Mouse (Mus musculus) CD4-positive, CD25-positive, alpha-beta regulatory T cell, adult 2 months (primary cell): Measurements from ENCODE around the gene Ccz1.
A peak's percentile ranks its signal among the peaks of the same experiment; 100 is the strongest.

Experiments
- DNase-seq: peaks from one replicate; pipeline ENCODE4 v3.0.0-alpha.2; 2012; ENCODE audit warnings: low read depth, low spot score

Ccz1 gene

DNA sequence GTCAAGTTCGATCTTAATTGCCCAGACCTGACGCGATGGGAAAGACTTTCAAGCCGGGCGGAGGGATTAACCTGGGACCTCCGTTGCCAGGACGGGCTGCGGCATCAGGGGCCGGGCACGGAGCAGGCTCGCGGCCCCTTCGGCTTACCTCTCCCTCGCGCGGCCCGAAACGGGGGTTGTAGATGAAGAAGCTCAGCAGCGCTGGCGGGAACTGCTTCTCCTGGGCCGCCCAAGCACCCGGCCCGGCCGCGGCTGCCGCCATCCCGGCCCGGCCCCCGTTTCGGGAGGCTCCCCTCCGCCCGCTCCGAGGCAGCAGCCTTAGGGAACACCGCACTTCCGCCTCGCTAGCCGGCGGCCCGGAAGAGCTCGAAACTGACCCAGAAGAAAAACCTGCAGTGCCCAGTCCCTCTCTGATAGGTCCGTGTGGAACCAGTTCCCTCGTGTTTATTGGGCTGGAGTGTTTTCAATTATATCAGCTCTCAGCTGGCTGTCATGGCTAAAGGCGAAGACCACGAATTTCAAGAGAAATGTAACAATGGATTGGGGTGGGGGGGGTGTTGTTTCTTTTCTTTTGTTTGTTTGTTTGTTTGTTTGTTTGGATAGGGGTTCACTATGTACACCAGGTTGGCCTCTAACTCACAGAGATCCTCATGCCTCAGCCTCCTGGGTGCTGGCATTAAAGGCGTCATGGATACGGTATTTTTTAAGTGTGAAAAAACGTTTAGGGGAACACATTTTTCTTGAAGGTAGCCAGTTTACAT is at the start of gene Ccz1:
Ccz1 (minus strand) TSS at position 327 of the 761 bp plus-strand sequence.
- peak; percentile 86 for DNase-seq

DNA sequence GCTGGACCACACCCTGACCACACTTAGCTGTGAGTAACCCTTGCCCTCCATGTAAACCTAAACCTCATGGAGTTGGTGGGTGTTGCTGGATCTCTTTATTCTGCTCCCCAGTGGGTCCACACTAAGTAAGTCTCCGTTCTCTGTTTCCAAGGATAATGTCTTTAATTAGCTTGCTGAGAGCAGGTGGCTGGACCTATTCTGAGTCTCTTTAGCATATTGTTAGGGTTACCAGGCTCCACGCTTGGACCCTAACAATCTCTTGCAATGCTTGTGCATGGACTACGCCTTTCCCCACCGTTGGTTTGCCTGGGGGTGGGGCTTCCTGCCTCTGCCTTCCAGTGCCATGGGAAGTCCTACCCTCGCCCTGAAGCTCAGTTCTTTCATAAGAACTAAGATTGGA is 49.4 kb upstream of the Ccz1 start:
- no peak for DNase-seq

DNA sequence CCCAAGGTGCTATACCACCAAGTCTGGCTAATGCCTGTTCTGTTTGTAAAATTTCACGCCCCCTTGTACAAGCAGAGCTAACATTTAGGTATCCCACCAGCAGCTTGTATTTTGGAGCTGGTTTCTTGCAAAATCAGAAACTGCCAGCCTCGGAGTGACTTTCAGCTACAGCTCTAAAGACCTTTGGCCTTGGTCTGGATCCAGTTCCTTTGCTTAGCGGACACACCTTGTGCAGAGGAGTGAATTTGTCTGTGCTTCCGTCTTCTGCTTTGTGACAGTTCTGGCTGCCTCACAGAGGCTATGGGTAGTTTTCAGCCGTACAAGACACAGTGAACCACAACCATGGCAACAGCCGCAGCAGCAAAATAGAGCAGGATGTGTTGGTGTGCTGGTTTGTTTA is 39.7 kb upstream of the Ccz1 start:
- no peak for DNase-seq

DNA sequence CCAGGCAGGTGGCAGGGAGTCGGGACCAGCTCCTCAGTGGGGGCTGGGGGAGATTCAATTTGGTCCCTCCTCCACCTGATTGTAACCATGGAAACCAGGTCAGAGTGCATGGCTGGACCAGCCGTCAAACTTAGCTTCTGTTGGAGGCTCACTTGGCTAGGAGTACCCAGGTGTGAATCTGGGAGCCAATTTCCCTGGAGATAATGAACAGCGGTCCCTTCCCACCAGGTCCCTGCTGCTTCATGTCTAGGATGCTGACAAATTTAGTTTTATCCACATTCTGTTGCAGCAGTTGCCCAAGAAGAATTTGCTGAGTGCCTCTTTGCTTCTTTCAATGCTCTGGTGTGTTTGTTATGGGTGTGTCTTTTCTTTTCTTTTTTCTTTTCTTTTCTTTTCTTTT is 38.8 kb upstream of the Ccz1 start:
- no peak for DNase-seq

DNA sequence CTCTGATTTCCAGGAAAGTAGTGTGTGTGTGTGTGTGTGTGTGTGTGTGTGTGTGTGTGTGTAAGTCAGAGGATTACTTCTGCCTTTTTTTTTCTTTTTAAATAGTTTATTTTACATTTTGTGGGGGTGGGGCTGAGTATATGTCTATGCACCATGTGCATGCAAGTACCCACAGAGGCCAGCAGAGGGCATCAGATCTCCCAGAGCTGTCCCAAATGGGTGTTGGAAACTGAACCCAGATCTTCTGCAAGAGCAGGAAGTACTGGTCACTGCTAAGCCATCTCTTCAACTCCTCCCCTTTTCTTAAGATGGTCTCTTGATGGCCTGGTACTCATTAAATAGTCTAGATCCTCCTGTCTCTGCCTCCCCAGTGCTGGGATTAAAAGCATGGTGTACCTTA is 36.6 kb upstream of the Ccz1 start:
- peak; percentile 29 for DNase-seq

DNA sequence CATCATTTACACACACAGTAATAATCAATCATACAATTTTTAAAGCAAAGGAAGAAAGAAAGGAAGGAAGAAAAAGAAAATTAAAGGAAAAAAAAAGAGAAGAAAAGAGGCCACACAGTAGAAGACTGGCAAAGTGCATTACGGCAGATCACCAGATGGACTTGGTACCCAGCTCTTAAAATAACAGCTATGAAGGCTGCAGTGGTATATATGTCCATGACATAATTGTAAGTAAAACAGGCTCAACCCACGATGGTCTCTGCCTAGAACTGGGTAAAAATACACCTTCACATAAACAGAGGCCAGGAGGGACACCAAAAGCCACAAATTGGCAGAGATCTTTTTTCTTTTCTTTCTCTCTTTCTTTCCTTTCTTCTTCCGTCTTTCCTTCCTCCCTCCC is 35.2 kb upstream of the Ccz1 start:
- DNase-seq = no peak

DNA sequence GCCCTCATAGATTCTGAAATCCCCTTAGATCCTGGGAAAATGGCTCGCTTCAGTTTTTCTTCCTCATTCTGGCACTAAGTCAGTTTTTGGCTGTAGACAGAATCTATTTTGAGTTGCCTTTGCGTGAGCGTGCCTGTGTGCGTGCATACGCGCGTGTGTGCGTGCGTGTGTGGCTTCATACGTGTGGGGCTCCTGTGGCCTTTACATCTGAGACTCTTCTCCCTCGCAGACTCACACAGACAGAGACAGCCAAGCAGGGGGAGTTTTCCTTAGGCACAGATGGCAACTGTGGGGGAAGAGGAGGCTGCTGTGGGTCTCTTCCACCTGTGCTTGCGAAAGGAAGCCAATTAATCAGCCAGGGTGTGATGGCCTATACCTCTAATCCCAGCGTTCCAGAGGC is 32.6 kb upstream of the Ccz1 start:
- DNase-seq = no peak

DNA sequence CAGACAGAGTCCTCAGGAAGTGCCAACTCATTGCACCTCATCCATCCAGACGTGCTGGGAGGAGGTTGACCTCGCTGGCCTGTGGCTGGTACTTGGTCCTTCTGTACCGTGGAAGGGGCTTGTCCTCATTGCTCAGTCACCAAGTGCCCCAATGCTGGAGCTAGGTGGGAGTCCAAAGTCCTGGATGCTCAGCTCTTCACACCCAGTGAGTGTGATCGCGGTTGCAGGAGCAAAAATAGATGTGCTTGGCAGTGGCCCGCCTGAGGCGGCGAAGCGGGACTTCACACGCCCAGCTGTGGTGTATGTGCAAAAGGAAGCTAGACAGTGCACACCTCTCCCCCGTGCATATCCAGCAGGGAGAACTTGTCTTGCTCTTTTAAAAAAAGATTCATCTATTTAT is 28.5 kb upstream of the Ccz1 start:
- no peak for DNase-seq

DNA sequence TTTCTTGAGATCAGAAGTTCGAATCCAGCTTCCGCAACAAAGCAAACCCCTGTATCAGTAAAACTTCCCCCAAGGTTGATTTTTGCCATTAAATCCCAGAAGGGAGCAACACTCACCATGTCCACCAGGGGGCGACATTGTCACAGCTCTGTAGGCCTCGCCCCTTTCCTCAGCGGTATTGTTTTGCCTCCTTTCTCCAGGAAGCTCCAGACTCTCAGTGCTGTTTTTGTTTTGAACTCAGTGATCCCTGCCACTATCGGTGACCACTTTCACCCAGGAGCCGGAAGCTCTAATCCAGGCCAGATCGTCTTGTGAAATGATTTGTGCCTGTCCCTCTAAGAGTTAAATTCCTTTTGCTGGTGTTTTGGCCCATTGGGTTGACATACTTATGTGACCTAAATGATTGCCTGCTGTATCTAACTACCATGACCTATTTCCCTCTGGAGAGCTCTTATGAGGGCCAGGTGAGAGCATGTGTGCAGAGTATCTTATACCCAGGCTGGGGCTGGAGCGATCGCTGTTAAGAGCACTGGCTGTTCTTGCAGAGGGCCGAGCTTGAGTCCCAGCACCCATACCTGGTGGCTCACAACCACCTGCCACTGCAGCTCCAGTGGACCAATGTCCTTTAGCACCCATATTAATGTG is 26.2 kb upstream of the Ccz1 start:
- DNase-seq = peak; percentile 84

DNA sequence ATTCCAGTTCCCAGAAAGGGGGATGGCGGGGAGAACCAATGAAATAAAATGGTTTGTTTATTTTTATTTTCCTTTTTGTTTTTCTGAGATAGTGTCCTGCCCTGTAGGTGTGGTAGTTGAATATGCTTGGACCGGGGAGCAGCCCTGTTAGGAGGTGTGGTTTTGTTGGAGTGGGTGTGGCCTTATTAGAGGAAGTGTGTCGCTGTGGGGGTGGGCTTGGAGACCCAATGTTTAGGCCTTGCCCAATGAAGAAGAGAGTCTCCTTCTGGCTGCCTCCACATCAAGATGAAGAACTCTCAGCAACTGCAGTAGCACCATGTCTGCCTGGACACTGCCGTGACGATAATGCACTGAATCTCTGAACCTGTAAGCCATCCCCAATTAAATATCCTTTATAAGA is 25.2 kb upstream of the Ccz1 start:
- no peak for DNase-seq

DNA sequence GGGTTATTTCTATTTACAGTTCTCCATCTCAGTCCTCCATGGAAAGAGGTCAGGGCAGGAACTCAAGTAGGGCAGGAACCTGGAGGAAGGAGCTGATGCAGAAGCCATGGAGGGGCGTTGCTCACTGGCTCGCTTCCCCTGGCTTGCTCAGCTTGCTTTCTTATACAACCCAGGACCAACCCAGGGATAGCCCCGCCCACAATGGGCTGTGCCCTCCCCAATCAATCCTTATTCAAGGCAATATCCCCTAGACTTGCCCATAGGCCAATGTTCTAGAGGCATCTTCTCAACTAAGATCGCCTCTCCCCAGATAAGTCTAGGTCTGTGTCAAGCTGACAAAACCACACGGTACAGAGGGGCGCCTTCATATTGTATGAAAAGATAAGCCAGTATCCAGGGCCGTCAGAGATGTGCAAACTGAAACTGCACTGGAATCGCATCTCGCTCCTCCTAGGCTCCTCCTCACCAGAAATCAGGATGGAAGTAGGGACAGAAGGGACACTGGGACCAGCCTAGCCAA is 24.5 kb upstream of the Ccz1 start:
- no peak for DNase-seq

DNA sequence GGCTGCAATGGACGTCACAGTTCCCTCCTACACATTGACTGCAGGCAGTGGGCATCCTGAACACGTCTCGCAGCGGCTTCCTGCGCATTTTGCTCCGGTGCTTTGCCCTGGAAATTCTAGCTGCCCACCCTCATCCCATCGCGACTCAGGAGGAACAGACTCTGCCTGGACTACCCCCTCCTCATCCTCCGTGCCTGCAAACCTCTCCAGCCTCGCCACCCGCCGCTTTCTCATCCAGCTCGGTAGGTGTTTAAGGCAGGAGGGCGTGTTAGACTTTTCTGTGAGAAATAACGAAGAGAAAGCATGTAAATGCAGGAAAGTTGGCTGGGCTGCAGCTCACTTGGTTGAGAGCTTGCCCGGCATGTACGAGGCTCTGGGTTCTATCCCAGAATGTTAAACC is 22.3 kb upstream of the Ccz1 start:
- DNase-seq = no peak

DNA sequence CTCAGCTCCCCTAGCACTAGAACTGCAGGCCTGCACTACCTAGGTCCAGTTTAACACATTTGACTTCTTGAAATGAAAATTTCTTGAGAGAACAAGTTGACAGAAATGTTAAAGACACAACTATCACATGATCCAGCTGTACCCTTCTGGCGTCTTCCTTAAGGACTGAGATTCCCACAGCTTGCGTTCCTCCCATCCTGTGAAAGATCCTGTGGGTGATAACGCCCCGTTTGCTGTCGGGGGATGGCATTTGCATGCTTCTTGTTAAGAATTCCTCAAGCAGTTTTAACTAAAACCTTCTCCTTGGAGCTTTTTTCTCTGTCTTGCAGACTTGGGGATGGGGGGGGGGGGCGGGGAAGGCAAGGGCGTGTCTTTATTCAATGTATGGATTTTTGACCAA is 19.9 kb upstream of the Ccz1 start:
- no peak for DNase-seq

DNA sequence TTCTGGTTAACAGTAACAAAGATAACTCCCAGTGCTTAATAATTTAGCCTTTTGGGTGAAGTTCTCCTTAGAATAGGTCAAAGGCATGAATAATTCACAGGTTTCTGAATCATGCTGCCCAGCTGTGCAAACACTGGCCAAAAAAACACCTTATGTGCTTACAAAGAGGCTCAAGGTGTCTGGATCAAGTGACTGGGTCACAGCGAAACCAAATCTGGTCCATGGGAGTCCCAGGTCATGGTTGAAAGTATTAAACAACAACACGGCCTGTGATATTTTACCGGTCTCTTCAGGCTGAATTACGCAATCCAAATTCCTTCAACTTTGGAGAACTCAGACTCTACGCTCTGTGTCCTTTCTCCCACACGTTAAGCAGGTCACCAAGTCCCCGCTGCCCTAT is 17.8 kb upstream of the Ccz1 start:
- no peak for DNase-seq

DNA sequence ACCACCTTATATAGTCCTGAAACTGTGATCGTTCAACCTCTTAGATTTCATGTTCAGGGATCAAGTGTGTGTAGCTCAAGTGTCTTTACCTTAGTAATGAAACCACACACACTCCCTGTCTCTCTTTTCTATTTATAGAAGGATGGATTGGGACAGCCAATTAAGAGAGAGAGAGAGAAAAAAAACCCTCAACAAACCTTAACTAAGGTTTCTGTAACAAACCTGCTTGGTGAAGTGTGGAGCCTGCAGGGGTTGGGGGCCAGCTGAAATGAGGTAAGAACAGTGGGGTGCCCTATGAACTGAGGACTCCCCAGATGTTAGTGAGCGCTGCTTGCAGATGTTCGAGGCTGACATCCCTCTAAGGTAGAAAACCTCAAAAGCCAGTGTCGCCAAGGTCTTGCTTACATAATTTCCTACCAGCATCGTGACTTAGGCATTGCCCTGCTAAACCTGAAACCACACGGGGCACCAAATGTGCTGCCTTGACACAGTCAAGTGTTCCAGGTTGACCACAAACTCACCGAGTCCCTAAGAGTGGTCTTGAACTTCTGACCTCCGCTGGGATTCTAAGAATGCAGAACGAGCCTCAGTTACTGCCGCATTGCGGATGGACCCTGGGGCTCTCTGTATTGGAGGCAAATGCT is 12.1 kb upstream of the Ccz1 start, which contains the start of gene Ocm:
Ocm (minus strand) TSS at position 51 of the 644 bp plus-strand sequence.
- DNase-seq = no peak

DNA sequence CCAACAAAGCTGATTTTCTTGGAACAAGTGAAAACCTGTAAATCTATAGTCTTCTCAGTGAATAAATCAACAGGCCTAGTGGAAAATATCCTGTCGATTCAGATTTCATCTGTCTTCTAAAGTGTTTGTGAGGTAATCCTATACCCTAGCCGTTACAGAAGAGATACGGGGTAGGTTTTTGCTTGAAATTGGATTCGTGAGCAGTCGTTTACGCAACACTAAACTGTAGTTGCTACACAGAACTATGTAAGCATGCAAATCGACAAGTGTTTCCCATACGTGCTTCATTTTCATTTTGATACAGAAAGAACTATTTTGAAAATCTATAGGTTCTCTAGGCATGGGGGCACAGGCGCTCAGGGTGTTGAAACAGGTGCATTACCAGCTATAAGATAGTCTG is 1.2 kb upstream of the Ccz1 start:
- no peak for DNase-seq

DNA sequence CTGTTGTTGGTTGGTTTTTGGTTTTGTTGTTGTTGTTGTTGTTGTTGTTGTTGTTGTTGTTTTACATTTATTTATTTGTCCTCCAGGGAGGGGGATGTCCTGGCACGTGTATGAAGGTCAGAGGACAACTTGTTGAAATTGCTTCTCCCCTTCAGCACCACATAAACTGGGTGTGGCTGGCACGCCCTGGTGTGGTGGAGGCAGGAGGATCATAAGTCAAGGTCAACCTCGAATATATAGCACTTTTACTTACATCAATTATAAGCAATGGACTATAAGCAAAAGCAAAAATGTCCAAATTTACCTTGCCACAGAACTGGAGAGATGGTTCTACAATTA is 604 bp upstream of the Ccz1 start:
- no peak for DNase-seq

DNA sequence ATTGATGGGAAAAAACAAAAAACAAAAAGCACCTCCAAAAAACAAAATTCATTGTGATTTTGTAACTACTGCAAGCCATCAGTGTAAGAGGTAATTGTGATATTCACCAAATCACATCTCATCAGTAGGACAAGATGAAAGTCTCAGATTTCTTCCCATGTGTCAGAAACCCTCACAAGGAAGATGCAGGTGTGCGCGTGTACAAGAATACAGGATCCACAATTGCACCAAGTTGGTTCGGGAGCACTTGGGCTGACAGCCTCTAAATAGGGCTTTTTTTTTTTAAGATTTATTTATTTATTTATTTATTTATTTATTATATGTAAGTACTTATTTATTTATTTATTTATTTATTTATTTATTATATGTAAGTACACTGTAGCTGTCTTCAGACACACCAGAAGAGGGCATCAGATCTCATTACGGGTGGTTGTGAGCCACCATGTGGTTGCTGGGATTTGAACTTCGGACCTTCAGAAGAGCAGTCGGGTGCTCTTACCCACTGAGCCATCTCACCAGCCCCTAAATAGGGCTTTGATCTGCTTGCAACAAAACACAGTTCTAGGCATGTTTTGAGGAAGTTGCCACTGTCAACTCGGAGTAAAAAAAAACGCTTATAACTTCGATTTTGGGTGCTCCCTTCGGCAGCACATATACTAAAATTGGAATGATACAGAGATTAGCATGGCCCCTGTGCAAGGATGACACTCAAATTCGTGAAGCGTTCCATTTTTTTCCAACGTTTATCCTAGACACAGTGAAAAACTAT is 1.1 kb downstream of the Ccz1 start:
- DNase-seq = peak; percentile 9

DNA sequence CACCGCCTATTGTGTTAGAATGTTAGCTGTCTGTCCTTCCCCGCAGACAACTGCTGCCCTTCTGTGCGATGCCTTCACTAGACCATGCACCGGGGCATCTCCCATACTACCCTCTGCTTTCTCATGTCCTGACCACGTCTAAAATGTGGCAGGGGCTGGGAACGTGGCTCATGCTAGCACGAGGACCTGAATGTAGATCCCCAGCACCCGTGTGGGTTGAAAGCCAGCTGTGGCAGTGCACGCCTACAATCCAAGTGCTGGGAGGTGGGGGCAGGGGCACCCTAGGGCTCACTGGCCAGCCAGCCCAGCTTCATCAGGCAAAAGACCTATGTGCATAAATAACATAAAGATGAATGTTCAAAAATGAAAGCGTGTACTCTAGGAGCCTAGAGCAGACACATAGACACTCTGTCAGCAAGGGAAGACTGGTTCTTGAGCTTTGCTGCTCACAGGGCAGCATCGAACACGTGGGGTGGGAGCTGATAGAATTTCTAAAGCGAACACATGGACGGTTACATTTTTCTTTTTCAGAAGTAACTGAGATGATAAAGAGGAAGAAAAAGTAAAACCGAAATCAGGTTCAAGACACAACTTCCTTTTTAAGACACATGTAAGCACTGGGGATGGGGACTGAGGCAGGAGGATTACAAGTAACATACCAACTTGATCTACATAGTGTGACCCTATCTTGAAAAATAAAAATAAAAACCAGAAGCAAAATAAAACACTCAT is 12.1 kb downstream of the Ccz1 start:
- DNase-seq = no peak

DNA sequence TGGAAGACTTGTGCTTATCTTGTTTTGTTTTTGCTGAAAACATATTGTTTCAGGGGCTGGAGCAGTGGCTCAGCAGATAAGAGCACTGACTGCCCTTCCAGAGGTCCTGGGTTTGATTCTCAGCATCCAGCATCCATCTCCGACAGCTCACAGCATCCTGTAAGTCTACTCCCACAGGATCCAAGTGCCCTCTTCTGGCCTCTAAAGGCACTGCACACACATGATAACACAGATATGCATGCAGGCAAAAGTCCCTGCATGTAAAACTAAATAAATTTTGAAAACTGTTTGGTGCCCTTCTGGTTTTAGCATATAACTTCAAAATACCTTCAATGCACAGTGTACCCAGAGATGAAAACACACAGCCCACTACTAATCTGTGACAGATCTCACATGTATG is 15.3 kb downstream of the Ccz1 start:
- no peak for DNase-seq

DNA sequence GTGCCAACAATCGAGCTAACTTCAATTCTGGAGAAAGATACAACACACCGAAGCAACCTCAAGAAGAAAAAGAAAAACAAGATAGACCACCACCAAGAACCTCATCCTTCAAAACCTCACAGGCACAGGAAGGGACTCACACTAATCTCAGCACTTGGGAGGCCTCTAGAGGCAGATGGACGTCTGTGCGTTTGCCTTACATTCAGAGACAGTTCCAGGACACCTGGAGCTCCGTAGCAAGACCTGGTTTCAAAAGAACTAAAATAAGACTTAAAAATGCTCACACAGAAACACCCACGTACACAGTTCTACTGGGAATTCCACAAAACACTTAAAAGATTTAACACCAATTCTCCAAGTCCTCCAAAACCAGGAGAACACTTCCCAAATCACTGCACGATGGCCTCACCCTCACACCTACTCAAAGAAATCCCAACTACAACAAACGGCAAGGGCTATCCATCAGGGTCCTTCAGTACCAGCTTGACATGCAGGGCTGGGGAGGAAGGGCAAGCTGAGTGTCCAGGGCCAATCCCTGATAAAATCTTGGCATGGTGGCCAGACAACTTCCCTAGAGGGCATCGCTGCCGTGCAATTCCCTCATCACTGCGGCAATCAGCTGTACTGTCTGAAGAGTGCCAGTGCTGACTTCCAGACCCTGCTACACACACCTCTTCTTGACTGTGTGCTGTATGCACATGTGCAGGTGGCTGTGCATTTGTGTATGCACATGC is 19.9 kb downstream of the Ccz1 start:
- no peak for DNase-seq
